Mouse (Mus musculus): ENCODE measurements at regions not wholly inside any gene's neighbourhood (a gene's known extent, or its start where the extent isn't known, plus 50 kb on each side); places are given as distances from the start of the nearest gene placed in this dataset.

DNA sequence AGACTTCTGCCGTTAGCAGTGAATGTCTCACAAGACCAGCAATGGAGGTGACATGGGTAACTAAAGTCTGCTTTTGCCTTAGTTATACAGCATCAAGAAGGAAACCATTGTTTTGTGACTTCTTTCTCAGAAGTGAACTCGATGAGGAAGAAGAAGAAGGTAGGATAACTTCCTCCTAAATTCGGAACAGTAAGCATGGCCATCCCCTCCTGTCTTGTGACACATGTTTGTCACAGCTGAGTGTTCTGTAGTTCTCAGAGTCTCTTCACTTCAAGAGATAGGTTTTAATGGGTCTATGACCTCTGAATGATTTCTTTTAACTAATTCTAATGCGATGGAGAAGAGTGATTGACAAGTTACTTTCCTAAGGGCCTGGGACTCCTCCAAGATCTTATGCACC is 79.3 kb upstream of the Zeb2 start:
- no peak for TF ChIP-seq CTCF (IDR thresholded peaks at IDR 0.05; ENCODE audit: low read depth)
- TF ChIP-seq EP300 (IDR thresholded peaks at IDR 0.05; ENCODE audit: low read depth): no peak
